Mouse (Mus musculus): ENCODE data around the gene Snd1. TPM values are rescaled to one million over a fixed set of nuclear protein-coding genes. Genes with fewer than 3 reads are reported as not detected.

Snd1 gene
- total and polyA plus RNA-seq, 3 experiments, result 83.7 to 377 (median 210) TPM

DNA sequence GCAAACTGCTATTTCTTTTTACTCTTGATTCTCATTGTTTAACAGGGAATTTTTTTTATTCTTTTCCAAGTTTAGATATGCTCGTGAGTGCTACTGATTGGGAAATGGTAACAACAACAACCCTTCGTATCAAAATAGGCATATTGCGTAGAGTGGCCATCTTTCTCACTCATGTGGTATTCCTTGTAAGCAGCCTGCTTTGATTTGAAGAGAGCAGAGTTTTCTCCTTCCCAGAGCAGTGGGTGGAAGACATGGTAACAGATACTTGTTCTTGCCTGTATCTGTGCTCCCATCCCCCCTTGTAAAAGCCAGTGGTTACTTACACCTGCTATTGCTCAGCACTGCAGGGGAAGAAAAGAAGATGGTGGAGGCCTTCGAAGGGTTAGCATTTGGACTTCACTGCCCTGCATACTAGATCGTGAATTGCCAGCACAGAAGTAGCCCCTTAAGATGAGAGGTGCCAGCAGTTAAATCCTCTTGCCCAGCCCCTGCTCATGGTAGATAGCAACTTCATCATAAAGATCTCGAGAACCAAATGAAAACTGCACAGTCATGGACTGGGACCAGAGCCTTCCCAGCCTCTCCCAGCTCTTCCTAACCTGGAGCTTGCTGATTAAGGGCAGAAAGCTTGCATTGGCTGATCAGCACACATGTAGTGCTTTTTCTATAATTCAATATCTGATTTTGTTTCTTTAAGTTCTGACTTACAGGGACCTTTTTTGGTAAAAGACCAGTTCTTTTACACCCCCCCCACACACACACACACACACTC, 279.4 kb downstream of the Snd1 start:
- dilution Hi-C loops (cut with MboI; ENCODE audit: extremely low pct_ligation_motif_present, extremely low pct_unique_long_range_greater_than_20kb, low sequenced_read_pairs) (no loop called here), in situ Hi-C loops (cut with MboI; ENCODE audit: low pct_ligation_motif_present, low pct_unique_long_range_greater_than_20kb, low sequenced_read_pairs) (no loop called here)
- Histone ChIP-seq H3K9ac (ENCODE audit: insufficient read depth, low read depth) (no peak overlapping the region), H3K27ac (ENCODE audit: insufficient read depth, low read depth) (no peak overlapping the region), H3K4me2 (ENCODE audit: insufficient read depth, low read depth, poor library complexity, severe bottlenecking) (no peak overlapping the region), H3K36me3 (replicated peaks in 1 of 2; ENCODE audit: control insufficient read depth in 1 of 2, insufficient read depth in 1 of 2, low read length in 1 of 2) (peaks cover 31 to 91% of the 10 kb centered on the region in 2 experiments), H3K79me2 (replicated peaks; ENCODE audit: control insufficient read depth, extremely low read depth, insufficient read depth, poor library complexity, severe bottlenecking) (no peaks in the 10 kb centered on the region), H3K4me3 (replicated peaks in 1 of 3; ENCODE audit: low read depth in 2 of 3, low read length in 2 of 3, poor library complexity in 1 of 3) (no peak overlapping the region), H3K27me3 (replicated peaks) (no peaks in the 10 kb centered on the region), H3K4me1 (ENCODE audit: control insufficient read depth in 1 of 2, insufficient read depth in 2 of 2) (no peaks in the 10 kb centered on the region), H3K9me3 (replicated peaks; ENCODE audit: low read length) (no peaks in the 10 kb centered on the region)
- no peak for DNase-seq (ENCODE audit: extremely low read depth)
- TF ChIP-seq CHD1 (IDR thresholded peaks at IDR 0.05; ENCODE audit: low read depth, low read length) (no peak), E2F4 (IDR thresholded peaks at IDR 0.05; ENCODE audit: insufficient replicate concordance, low read depth, low read length) (no peak), JUND (conservative IDR thresholded peaks at IDR 0.05; ENCODE audit: low read depth, low read length) (no peak), TCF12 (IDR thresholded peaks at IDR 0.05; ENCODE audit: low read depth, low read length) (no peak), ZKSCAN1 (IDR thresholded peaks at IDR 0.05; ENCODE audit: borderline replicate concordance, low read depth, low read length) (no peak), MEF2A (IDR thresholded peaks at IDR 0.05; ENCODE audit: borderline replicate concordance, low read depth, low read length) (no peak), POLR2AphosphoS2 (IDR thresholded peaks at IDR 0.05; ENCODE audit: low read depth, low read length) (no peak), USF1 (IDR thresholded peaks at IDR 0.05; ENCODE audit: low read depth, low read length) (no peak), TBP (conservative IDR thresholded peaks at IDR 0.05; ENCODE audit: low read depth, low read length) (no peak), NRF1 (IDR thresholded peaks at IDR 0.05; ENCODE audit: low read depth, low read length) (no peak), JUN (IDR thresholded peaks at IDR 0.05; ENCODE audit: insufficient read depth, low read depth, low read length) (no peak), KAT2A (IDR thresholded peaks at IDR 0.05; ENCODE audit: insufficient replicate concordance, low read length) (no peak), BHLHE40 (IDR thresholded peaks at IDR 0.05; ENCODE audit: low read depth, low read length) (no peak), SMC3 (IDR thresholded peaks at IDR 0.05; ENCODE audit: low read depth, low read length) (no peak), IRF4 (IDR thresholded peaks at IDR 0.05; ENCODE audit: low read depth, low read length) (no peak), MAX (IDR thresholded peaks at IDR 0.05; ENCODE audit: low read length) (no peak), HCFC1 (IDR thresholded peaks at IDR 0.05; ENCODE audit: low read depth, low read length) (no peak), ZNF384 (IDR thresholded peaks at IDR 0.05; ENCODE audit: low read depth, low read length) (no peak), SIN3A (IDR thresholded peaks at IDR 0.05; ENCODE audit: low read length) (no peak)
